Mouse (Mus musculus) cerebellum, adult 2 months (tissue): ENCODE measurements around the gene Acap1. TPM values are rescaled to one million over a fixed set of nuclear protein-coding genes. Genes with fewer than 3 reads are reported as not detected.

ENCODE experiments used
- DNase-seq, 2 experiments: peaks; one replicate each; pipeline ENCODE4 v3.0.0; 2021
- H3K27ac ChIP-seq: fragments of 200-500 bp; 2 replicates; pipeline ENCODE4 v1.5.1; 2012; ENCODE audit warnings: low read length, control low read depth, inconsistent platforms; ENCODE audit not compliant: insufficient read depth
- H3K27me3 ChIP-seq: fragments of 200-500 bp; 2 replicates; pipeline ENCODE4 v1.6.1; 2012; ENCODE audit warnings: inconsistent platforms, mild to moderate bottlenecking, low read length, moderate library complexity; ENCODE audit not compliant: control insufficient read depth, insufficient read depth
- H3K4me1 ChIP-seq: fragments of 200-500 bp; 2 replicates; pipeline ENCODE4 v1.6.1; 2011; ENCODE audit warnings: low read length; ENCODE audit not compliant: control insufficient read depth, insufficient read depth
- H3K4me3 ChIP-seq: fragments of 200-500 bp; replicated peaks from 2 replicates; pipeline ENCODE3; 2011; ENCODE audit warnings: mild to moderate bottlenecking, low read depth, low read length, control low read depth; ENCODE audit not compliant: insufficient read depth
- CTCF ChIP-seq: fragments of 200-500 bp; IDR thresholded peaks from 2 replicates; pipeline ENCODE4 v1.5.1; 2011; ENCODE audit warnings: low read depth, mild to moderate bottlenecking, control low read depth, low read length, moderate library complexity, borderline replicate concordance; ENCODE audit not compliant: insufficient read depth
- POLR2A ChIP-seq: fragments of 200-500 bp; IDR thresholded peaks from 2 replicates; pipeline ENCODE4 v1.6.1; 2011; ENCODE audit warnings: low read length, control low read depth, borderline replicate concordance; ENCODE audit not compliant: insufficient read depth
- WGBS: fragments of 180-500 bp; shearing (Covaris S2); methylation state at CpG from one replicate; pipeline ENCODE4 v1.1.7; 2018; 5-methylcytosine and 5-hydroxymethylcytosine counted together
- polyA plus RNA-seq: library from polyadenylated mRNA; depleted of rRNA; stranded (reverse); fragments of >200 nt; gene quantifications from 2 replicates; pipeline ENCODE4 v1.2.3, GENCODE M21; 2012

The Acap1 gene
- polyA plus RNA-seq, 1 experiment, result 0.18 TPM

DNA sequence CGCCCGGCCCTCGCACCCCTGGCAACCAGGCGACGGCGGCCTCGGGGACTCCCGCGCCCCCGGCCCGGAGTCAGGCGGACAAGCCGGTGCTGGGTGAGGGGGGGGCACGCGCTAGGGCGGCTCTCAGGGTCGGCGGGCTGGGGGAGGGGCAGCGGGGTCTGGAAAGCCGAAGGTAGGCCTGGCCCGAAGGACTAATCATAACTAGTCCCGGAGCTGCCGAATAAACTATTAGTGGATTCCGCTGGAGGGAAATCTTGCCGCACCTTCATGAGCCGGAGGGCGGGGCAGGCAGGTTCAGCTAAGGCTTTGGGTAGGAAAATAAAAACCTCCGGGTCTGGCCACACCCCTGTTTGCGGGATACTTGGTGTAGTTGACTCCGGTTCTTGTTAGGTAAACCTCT lies 40.8 kb upstream of the Acap1 start:
- WGBS, result 1% methylated on average over 30 of the region's 30 CpGs
- H3K4me3 ChIP-seq, result peak overlapping the region; percentile 36
- H3K27me3 ChIP-seq, result no peaks in the 10 kb centered on the region
- TF ChIP-seq POLR2A (no peak), CTCF (no peak)
- H3K27ac ChIP-seq, result no peak overlapping the region
- H3K4me1 ChIP-seq, result peaks cover 4% of the 10 kb centered on the region; the same call in 1 of the 2 replicates
- no peak for DNase-seq

DNA sequence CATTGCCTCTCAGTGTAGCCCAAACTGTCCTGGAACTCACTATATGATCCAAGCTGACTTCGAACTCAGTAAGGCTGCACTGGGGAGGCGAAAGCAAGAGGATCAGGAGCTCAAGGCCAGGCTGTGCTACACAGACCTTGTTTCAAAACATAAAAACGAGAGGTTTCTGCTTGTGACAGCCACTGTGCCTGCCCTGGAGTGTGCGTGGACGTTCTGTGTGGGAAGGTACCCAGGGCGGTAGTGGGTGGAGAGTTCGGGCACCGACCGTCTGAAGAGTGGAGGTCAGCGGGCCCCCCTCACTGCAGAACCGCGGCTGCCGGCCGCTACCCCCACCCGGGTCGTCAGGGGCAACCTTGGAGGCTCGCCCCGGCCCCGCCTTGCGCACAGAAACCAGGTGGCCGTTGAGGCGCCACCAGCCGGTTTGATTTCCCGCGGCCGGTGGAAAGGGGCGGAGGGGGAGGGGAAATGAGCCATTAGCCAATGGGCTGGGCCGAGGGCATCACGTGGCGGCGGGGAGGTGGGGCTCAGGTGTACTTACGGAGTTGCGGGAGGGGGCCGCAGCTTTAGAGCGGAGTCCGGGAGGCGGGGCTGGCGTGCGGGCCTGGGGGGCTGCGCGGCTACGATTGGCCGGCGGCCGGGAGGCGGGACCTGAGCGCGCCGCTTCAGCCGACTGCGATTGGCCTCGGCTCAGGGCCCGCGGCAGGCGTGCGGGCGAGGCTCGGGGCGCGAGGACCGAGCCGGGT lies 40.0 kb upstream of the Acap1 start, which contains the start of gene Ybx2:
Ybx2 (plus strand) TSS at position 660 of the 743 bp plus-strand sequence.
- WGBS, result 2% methylated on average over 62 of the region's 62 CpGs

DNA sequence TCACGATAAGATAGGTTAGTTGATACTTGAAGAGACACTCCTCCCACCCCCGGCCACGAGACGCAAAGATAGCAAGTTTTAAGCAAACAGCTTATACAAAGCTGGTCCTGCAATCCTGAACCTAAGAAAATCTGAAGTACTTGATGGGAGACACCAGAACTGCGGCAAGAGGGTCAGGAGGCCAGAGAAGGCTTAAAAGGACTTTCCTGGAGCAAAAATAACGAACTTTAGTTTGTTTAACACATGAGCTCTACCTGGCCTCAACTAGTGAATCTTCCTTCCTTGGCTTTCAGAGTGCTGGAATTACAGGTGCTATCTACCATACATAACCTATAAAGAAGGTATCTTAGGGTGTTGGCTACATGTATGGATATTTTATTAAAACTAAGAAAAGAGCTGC lies 39.3 kb upstream of the Acap1 start:
- no peak overlapping the region for H3K4me3 ChIP-seq
- no peak for DNase-seq
- 22% methylated on average over 6 of the region's 6 CpGs for whole genome bisulfite sequencing

More for the DNA sequence above, 40.0 kb upstream of the Acap1 start, which contains the start of gene Ybx2:
- DNase-seq, result peak; percentile 91 to 94
- TF ChIP-seq CTCF, result no peak
- no peak for TF ChIP-seq POLR2A
- peak within 1 kb of the TSS; percentile 36 for H3K4me3 ChIP-seq
- no peaks in the 10 kb centered on the region for H3K27me3 ChIP-seq
- no peak within 1 kb of the TSS for H3K27ac ChIP-seq
- no peaks in the 10 kb centered on the region for H3K4me1 ChIP-seq

GRCm38 (mm10) chr11:69934169-69934568 lies 38.8 kb upstream of the Acap1 start:
- no peak overlapping the region for H3K4me3 ChIP-seq
- H3K27ac ChIP-seq, result no peak overlapping the region
- H3K4me1 ChIP-seq, result no peaks in the 10 kb centered on the region
- H3K27me3 ChIP-seq, result no peaks in the 10 kb centered on the region
- DNase-seq, result peak; percentile 81 to 91
- TF ChIP-seq POLR2A, result no peak
- TF ChIP-seq CTCF, result peak; percentile 81
- WGBS, result under 1% methylated on average over 18 of the region's 18 CpGs

More for the DNA sequence above, 39.3 kb upstream of the Acap1 start:
- H3K27me3 ChIP-seq, result no peaks in the 10 kb centered on the region
- no peaks in the 10 kb centered on the region for H3K4me1 ChIP-seq
- TF ChIP-seq POLR2A (no peak), CTCF (no peak)
- H3K27ac ChIP-seq, result no peak overlapping the region

- Histone ChIP-seq H3K27me3 (no peaks in the 10 kb centered on the region), H3K4me1 (no peaks in the 10 kb centered on the region), H3K27ac (no peak overlapping the region), H3K4me3 (no peak overlapping the region)
- no peak for TF ChIP-seq CTCF
- TF ChIP-seq POLR2A, result no peak
- no peak for DNase-seq
- WGBS, result 72% methylated on average over 4 of the region's 4 CpGs
Measured at GRCm38 (mm10) chr11:69933066-69933465, 37.7 kb upstream of the Acap1 start.

- 46% methylated on average over 3 of the region's 3 CpGs for WGBS
- no peak overlapping the region for H3K27ac ChIP-seq
- H3K27me3 ChIP-seq, result no peaks in the 10 kb centered on the region
Measured at GRCm38 (mm10) chr11:69932254-69932653, 36.9 kb upstream of the Acap1 start.

GRCm38 (mm10) chr11:69931769-69932168 lies 36.4 kb upstream of the Acap1 start:
- Histone ChIP-seq H3K4me1 (no peaks in the 10 kb centered on the region), H3K27me3 (no peaks in the 10 kb centered on the region), H3K27ac (no peak overlapping the region), H3K4me3 (no peak overlapping the region)
- TF ChIP-seq POLR2A (no peak), CTCF (no peak)
- 65% methylated on average over 8 of the region's 8 CpGs for WGBS
- DNase-seq, result no peak

More at GRCm38 (mm10) chr11:69932254-69932653, 36.9 kb upstream of the Acap1 start:
- no peak for DNase-seq
- Histone ChIP-seq H3K4me3 (no peak overlapping the region), H3K4me1 (no peaks in the 10 kb centered on the region)
- TF ChIP-seq POLR2A (no peak), CTCF (peak; percentile 31; the same call in 1 of the 2 replicates)
